Mouse (Mus musculus): ENCODE results near the gene Pkd1l3. TPM values are rescaled to one million over a fixed set of nuclear protein-coding genes. Genes with fewer than 3 reads are reported as not detected.

Pkd1l3 gene
- polyA plus RNA-seq (2014; fragmentation: Illumina TruSeq; extraction: RNeasy Lipid Tissue Mini Kit (QIAGEN cat#74804); ENCODE audit: low read depth, low replicate concordance) = not detected

DNA sequence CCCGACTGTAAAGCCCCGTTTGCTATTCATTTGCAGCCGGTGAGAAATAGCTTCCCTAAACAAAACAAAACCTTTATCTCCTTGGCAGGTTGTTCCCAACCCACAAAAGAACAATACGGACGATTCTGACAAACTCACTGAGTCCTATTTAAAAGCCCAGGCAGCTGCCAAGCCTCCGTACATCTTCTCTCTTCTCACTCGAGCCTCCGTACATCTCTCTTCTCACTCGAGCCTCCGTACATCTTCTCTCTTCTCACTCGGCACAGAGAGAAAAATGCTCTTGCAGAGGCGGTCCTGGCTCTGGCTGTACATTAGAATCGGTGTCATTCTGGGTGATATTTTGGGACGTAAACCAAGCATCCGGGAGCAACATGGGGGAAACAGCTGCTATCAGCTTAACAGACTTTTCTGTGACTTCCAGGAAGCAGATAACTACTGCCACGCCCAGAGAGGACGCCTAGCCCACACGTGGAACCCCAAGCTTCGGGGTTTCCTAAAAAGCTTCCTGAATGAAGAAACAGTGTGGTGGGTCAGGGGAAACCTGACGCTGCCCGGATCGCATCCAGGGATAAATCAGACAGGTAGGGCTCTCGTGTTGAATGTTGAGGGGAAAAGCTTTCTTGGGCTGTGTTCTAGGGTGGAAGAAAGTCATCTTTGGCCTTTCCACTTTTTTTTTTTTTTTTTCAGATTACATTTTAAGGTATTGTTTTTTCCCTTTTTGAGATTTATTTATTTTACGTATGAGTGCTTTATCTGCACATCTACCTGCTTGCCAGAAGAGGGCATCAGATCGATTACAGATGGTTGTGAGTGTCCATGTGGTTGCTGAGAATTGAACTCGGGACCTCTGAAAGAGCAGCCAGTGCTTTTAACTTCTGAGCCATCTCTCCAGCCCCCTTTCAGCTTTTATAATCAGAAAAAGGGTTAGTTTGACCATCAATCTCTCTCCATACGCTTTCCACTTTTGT, at the start of gene Pkd1l3:
TSS of gene Pkd1l3 (plus strand) at position 275 of the 968 bp plus-strand sequence.

DNA sequence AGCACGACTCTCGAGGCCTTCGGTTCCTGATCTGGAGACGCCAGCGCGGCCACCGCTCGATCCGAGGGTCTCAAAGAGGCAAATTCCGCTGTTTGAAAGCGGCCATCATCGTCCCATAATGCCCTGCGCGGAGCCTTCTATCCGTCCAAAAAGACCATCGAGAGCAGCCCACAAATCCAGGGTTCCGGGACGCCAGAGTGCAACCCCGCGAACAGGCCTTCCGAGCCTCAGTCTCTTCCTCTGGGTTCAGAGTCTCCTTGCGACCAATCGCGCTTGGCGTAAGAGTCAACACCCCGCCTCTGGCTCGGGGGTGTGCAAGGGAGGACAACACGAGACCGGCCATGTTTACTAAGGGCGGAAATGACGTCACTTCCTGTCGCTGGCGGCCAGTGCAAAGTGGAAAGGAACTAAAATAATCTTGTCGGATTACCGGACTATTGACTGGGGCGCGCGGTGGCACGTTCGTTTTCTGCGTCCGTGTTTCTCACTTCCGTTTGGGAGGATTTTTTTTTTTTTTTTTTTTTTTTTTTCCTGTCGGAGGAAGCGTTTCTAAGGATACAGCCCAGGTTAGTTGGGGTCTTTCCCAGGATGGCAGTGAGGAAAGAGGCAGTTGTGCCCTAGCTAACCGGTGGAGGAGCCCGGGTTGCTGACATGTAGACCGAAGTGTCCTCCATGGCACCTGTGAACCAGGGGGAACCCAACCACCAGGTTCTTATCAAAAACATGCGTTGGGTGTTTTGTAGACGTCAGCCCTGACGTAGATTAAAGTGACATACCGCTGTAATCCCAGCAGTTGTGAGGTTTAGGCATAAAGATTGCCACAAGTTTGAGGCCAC, 48.6 kb upstream of the Pkd1l3 start, which contains the start of the genes Dhx38 and Txnl4b:
TSS of gene Dhx38 (minus strand) at position 364 of the 836 bp plus-strand sequence.
TSS of gene Txnl4b (plus strand) at position 395 of the 836 bp plus-strand sequence.

DNA sequence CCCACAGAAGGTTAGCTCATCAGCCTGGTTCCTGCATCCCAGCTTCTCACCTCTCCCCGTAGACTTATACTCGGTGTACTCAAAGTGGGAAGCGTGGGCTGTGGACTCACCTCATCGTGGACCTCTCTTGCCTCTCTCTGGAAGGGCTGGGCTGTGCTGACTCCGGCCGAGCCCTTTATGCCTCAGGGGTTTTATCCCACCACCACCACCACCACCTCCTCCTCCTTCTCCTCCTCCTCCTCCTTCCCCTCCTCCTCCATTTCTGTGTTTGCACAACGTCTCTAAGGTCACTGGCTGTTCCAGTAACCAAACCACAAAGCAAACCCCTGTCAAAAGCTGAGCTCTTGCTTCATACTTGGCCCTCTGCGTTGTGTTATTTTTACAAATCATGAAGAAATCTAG, 35.4 kb upstream of the Pkd1l3 start, which contains the start of gene Hp:
TSS of gene Hp (minus strand) at position 273 of the 402 bp plus-strand sequence.

GRCm38 (mm10) chr8:109608271-109609152, 5.8 kb upstream of the Pkd1l3 start, which contains the start of gene Dhodh:
Gene Dhodh, minus strand, starts transcription at chr8:109608673.

GRCm38 (mm10) chr8:109693146-109693900, 79.0 kb downstream of the Pkd1l3 start, which contains the start of gene Ist1:
Gene Ist1, minus strand, starts transcription at chr8:109693260.

GRCm38 (mm10) chr8:109705320-109706075, 91.2 kb downstream of the Pkd1l3 start, which contains the start of gene Zfp821:
Gene Zfp821, plus strand, starts transcription at chr8:109705546.

Other genes starting within 250 kb of the Pkd1l3 start
- not detected for gene Pmfbp1, start 120.5 kb upstream of the Pkd1l3 start, polyA plus RNA-seq (2014; fragmentation: Illumina TruSeq; extraction: RNeasy Lipid Tissue Mini Kit (QIAGEN cat#74804); ENCODE audit: low read depth, low replicate concordance)
- 0.93 TPM for gene Dhx38, start 48.7 kb upstream of the Pkd1l3 start, polyA plus RNA-seq (2014; fragmentation: Illumina TruSeq; extraction: RNeasy Lipid Tissue Mini Kit (QIAGEN cat#74804); ENCODE audit: low read depth, low replicate concordance)
- 19.1 TPM for gene Txnl4b, start 48.6 kb upstream of the Pkd1l3 start, polyA plus RNA-seq (2014; fragmentation: Illumina TruSeq; extraction: RNeasy Lipid Tissue Mini Kit (QIAGEN cat#74804); ENCODE audit: low read depth, low replicate concordance)
- gene Hp, start 35.3 kb upstream of the Pkd1l3 start, polyA plus RNA-seq (2014; fragmentation: Illumina TruSeq; extraction: RNeasy Lipid Tissue Mini Kit (QIAGEN cat#74804); ENCODE audit: low read depth, low replicate concordance) = not detected
- gene Dhodh, start 5.8 kb upstream of the Pkd1l3 start, polyA plus RNA-seq (2014; fragmentation: Illumina TruSeq; extraction: RNeasy Lipid Tissue Mini Kit (QIAGEN cat#74804); ENCODE audit: low read depth, low replicate concordance) = 3.6 TPM
- 79.8 TPM for gene Ist1, start 78.7 kb downstream of the Pkd1l3 start, polyA plus RNA-seq (2014; fragmentation: Illumina TruSeq; extraction: RNeasy Lipid Tissue Mini Kit (QIAGEN cat#74804); ENCODE audit: low read depth, low replicate concordance)
- gene Zfp821, start 91.0 kb downstream of the Pkd1l3 start, polyA plus RNA-seq (2014; fragmentation: Illumina TruSeq; extraction: RNeasy Lipid Tissue Mini Kit (QIAGEN cat#74804); ENCODE audit: low read depth, low replicate concordance) = 3.4 TPM
- 19.5 TPM for gene Atxn1l, start 123.2 kb downstream of the Pkd1l3 start, polyA plus RNA-seq (2014; fragmentation: Illumina TruSeq; extraction: RNeasy Lipid Tissue Mini Kit (QIAGEN cat#74804); ENCODE audit: low read depth, low replicate concordance)
- 277 TPM for gene Ap1g1, start 164.0 kb downstream of the Pkd1l3 start, polyA plus RNA-seq (2014; fragmentation: Illumina TruSeq; extraction: RNeasy Lipid Tissue Mini Kit (QIAGEN cat#74804); ENCODE audit: low read depth, low replicate concordance)

Measured in kidney, adult 10 weeks (tissue).